Mouse (Mus musculus): ENCODE measurements around the gene B3galt4. TPM values are rescaled to one million over a fixed set of nuclear protein-coding genes. Genes with fewer than 3 reads are reported as not detected.

Gene B3galt4
- total RNA-seq, 2 experiments from 2014 or later = 2.3 to 2.6 TPM

- DNase-seq = no peak
Observed at GRCm38 (mm10) chr17:33943454-33943853, 7.8 kb downstream of the B3galt4 start.

GRCm38 (mm10) chr17:33941381-33941780, 9.9 kb downstream of the B3galt4 start:
- no peak for DNase-seq

DNA sequence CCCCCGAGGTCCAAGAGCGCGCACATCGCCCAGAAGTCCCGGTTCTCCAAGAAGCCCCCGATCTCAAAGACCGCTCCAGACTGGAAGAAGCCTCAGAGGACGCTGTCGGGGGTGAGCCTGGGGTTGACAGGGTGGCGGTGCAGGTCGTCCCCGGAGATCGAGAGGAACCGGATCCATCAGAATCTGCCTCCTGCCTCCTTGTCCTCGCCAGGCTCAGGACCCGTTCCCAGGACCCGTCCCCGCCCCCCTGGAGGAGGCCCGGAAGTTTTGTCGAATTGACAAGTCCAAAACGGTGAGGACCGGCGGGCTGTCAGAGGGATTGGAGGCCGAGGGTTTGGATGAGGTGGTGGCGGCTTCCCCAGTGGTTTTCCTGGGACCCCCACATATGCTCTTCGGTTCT, 10.3 kb downstream of the B3galt4 start:
- DNase-seq = no peak

DNA sequence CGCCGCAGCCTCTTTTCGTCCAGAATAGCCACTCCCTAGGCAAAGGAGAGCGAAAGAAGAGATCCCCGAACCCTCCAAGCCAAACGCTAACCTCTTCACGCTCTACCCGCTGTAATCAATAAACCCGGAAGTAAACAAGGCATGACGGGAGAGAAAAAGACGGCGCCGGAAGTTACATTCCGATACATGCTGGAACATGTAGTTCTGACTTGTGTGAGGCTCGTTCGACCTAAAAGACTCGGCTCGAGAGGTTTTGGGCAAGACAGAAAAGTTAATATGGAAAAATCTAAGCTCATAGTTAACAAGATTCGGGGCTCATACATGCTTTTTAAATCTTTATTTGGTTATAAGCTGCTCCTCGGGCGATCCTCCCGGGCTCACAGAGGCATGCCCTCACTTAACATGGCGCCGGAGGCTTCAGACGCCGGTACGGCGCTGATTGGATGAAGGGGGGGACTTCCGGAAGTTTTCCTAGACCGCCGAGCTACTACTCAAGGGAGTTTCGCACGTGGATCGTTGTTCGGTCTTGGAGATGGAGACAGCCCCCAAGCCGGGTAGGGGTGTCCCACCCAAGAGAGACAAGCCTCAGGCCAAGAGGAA, 11.0 kb downstream of the B3galt4 start, which contains the start of the genes Pfdn6 and Wdr46:
TSS of gene Pfdn6 (minus strand) at position 138 of the 600 bp plus-strand sequence.
TSS of gene Wdr46 (plus strand) at position 455 of the 600 bp plus-strand sequence.
- DNase-seq = peak; percentile 92

DNA sequence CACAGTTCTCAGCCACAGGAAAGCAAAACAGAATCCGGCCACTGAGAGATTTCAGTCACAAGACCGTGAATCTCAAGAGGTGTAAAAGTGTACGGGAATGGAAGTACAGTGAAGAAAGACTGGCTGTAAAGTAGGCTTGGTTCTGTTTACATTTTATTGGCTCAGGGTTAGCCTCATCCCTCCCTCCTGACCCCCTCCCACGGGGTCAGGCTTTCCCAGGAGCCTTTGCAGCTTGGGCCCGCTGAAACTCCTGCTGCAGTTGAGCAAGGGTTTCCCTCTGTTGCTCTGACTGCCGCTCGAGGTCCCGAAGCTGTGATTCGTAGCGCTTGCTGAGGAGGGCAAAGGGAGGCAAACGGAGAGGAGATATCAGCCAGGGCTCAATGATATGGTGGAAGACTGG, 12.5 kb downstream of the B3galt4 start:
- no peak for DNase-seq

DNA sequence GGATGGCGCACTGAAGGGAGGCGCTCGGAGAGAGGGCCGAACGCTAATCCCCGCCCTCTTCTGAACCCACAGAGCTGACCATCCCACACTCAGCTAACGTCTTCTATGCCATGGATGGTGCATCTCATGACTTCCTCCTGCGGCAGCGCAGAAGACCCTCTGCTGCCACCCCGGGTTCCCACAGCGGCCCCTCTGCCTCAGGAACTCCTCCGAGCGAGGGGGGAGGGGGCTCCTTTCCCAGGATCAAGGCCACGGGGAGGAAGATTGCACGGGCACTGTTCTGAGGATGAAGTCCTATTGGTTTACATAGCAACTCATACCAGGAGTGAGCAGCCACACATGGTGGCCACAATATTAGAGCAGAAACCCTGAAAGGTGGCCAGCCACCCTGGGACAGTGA, 14.3 kb downstream of the B3galt4 start:
- no peak for DNase-seq

GRCm38 (mm10) chr17:33935422-33936055, 15.7 kb downstream of the B3galt4 start:
- DNase-seq = no peak

- no peak for DNase-seq
Observed at GRCm38 (mm10) chr17:33932970-33933369, 18.3 kb downstream of the B3galt4 start.

DNA sequence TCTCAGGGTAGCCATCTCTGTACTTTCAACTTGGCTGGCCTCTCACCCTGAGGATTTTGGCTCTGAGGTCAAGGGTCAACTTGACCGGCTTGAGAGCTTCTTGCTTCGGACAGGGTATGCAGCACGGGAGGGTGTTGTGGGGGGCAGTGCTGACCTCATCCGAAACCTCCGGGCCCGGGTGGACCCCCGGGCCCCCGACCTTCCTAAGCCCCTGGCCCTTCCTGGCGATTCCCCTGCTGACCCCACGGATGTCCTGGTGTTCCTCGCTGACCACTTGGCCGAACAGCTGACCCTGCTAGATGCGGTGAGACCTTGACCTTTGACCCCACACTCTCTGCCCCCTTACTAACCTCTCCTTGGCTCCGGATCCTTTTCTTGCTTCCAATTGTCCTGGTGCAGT, 18.8 kb downstream of the B3galt4 start:
- DNase-seq = no peak

DNA sequence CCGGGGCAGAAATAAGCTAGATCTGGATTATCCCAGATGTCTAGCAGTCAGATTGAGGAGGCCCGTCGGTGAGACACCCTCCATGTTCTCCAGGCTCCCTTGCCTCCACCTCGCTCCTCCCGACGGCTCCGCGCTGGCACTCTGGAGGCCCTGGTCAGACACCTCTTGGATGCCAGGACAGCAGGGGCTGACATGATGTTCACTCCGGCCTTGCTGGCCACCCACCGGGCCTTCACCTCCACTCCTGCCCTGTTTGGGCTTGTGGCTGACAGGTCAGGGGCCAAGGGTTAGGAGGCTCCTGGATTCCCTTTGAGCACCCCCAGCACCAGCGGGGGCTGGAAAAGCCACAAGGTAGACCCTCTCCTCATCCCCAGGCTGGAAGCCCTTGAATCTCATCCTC, 19.3 kb downstream of the B3galt4 start:
- no peak for DNase-seq

- DNase-seq = no peak
Observed at GRCm38 (mm10) chr17:33931159-33931866, 20.0 kb downstream of the B3galt4 start.

- no peak for DNase-seq
Observed at GRCm38 (mm10) chr17:33930280-33931158, 20.8 kb downstream of the B3galt4 start.

DNA sequence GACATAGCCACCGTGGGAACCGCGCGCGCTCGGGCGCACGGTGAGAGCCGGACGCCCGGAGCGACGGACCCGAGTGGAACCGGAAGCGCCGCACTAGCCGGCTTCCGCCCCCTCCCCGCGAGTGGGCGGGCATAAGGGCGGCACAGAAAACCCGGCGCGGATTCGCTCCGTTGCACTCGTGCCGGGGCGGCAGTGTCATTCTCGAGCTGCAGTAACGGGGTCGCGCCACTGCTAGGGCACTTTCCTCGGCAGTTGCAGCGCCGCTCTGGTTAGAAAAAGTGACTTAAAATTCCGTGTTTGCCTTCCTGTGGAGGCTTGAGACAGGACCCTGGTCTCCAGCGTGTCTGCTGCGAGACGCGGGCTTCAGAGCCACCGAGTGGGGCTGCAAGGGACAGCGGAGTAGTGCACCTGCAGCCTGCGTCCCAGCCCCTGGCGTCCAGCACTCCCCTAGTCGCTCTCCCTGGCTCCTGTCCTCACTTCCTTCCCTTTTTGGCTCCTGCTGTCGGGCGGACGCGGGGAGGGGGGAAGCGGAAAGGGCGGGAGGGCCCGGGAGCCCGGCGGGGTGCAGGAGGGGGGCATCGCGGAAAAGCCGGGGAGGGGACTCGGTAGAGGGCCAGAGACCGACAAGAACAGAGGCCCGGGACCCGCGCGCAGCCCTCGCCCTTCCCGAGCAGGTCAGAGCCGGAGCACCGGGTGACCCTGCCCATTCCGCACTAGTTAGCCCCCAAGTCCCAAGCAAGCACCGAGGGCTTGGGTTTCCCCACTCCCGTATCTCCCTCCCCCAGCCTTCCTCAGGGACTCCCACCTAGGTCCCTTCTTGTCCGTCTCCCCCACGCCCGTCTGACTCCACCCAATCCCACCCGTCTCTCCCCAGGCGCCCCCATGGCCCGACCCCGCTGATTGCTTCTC, 21.7 kb downstream of the B3galt4 start, which contains the start of gene Rgl2:
TSS of gene Rgl2 (plus strand) at position 173 of the 909 bp plus-strand sequence.
- DNase-seq = peak; percentile 95

- DNase-seq = no peak
Observed at GRCm38 (mm10) chr17:33928251-33928947, 22.9 kb downstream of the B3galt4 start.

DNA sequence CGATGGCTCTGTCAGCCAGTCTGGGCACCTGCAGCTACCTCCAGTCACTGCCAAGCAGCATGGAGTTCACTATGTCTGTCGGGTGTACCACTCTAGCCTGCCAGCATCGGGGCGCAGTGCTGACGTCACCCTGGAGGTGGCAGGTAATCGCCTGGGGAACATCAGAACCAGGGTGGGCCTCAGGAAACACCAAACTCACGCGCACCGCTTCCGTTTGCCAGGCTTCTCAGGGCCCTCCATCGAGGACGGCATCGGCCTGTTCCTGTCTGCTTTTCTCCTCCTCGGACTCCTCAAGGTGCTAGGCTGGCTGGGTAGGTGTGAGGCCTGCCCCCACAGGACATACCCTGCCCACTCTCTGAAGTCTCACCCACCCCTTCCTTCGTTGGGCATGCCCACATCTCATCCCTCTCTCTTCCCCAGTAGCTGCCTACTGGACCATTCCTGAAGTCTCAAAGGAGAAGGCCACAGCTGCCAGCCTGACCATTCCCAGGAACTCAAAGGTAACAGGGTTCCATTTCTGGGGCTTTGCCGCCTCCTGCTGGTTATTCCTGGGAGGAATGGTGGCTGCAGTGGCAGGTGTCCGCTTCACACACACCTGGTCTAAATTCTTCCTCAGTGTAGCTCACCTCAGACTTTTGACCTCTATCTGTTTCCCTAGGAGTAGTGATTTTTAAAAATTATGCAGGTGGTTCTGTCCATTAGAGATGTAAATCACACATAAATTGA, 24.9 kb downstream of the B3galt4 start:
- no peak for DNase-seq

GRCm38 (mm10) chr17:33925406-33926116, 25.7 kb downstream of the B3galt4 start:
- no peak for DNase-seq

DNA sequence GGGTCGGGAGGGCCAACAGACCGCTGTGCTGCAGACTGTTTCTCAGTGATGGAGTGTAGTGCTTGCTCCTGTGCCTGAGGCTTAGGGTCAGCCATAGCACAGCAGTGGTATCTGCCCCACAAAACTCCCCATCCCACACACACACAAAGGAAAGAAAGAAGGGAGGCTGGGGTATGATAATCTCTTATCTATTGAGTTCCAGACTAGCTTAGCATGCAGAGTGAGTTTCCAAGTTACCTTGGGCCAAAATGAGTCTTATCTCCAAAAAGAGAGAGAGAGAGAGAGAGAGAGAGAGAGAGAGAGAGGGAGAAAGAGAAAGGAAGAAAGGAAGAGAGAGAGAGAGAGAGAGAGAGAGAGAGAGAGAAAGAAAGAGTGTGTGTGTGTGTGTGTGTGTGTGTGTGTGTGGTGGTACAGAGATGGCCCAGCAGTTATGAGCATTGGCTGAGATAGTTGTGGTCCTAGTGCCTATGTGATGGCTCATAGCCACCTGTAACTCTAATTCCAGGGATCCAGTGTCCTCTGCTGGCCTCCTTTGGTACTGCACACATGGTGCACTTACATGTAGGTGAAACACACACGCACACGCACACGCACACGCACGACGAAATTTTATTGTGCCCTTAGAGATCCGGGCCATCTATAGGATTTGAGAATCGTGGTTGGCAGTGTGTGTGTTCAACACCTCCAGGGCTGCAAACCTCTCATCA, 26.6 kb downstream of the B3galt4 start:
- DNase-seq = peak; percentile 43

DNA sequence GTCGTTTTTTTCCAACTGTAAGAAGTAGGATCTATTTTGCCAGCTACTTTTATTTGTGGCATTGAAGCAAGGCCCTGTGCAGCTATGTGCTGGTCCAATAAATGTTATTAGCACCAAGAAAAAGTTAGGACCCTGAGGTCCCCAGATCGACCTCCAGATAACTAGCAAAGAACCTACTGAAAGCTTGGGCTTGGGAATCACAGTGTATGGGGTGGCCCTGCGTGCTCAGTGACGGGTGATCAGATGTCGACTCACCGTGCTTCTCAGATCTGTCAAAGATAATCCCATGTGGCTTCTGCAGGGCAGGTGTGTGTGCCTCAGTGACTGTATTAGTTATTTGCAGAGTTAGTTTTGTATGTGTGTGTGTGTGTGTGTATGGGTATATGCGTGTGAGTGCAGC, 29.9 kb downstream of the B3galt4 start:
- DNase-seq = no peak
